Mouse (Mus musculus) kidney, adult 2 months (tissue): ENCODE measurements at regions not wholly inside any gene's neighbourhood (a gene's known extent, or its start where the extent isn't known, plus 50 kb on each side); places are given as distances from the start of the nearest gene placed in this dataset.
"Not testable (repeated sequence)": the region's sequence is repeated elsewhere in the genome, so short reads cannot be mapped to it uniquely, and the experiment has no call there.

ENCODE experiments used
- DNase-seq: peaks from one replicate; pipeline ENCODE4 v3.0.0; 2021
- H3K27ac ChIP-seq: fragments of 200-500 bp; 2 replicates; pipeline ENCODE4 v1.5.1; 2012; ENCODE audit warnings: low read depth, low read length, control low read depth, inconsistent platforms; ENCODE audit not compliant: insufficient read depth
- H3K27me3 ChIP-seq: fragments of 200-500 bp; replicated peaks from 2 replicates; pipeline ENCODE4 v1.6.1; 2012; ENCODE audit warnings: mild to moderate bottlenecking, moderate library complexity, low read length, inconsistent platforms; ENCODE audit not compliant: control insufficient read depth, insufficient read depth
- H3K36me3 ChIP-seq: fragments of 200-500 bp; 2 replicates; pipeline ENCODE4 v1.6.1; 2012; ENCODE audit warnings: mild to moderate bottlenecking, moderate library complexity, low read length, inconsistent platforms; ENCODE audit not compliant: control insufficient read depth, insufficient read depth
- H3K4me1 ChIP-seq: fragments of 200-500 bp; 2 replicates; pipeline ENCODE4 v1.6.1; 2011; ENCODE audit warnings: low read length; ENCODE audit not compliant: control insufficient read depth, insufficient read depth
- H3K4me3 ChIP-seq: fragments of 200-500 bp; 2 replicates; pipeline ENCODE4 v1.5.1; 2011; ENCODE audit warnings: mild to moderate bottlenecking, low read depth, low read length, control low read depth; ENCODE audit not compliant: insufficient read depth
- CTCF ChIP-seq: fragments of 200-500 bp; conservative IDR thresholded peaks from 2 replicates; pipeline ENCODE4 v1.5.1; 2011; ENCODE audit warnings: low read depth, mild to moderate bottlenecking, control low read depth, low read length, moderate library complexity, mixed read lengths; ENCODE audit not compliant: insufficient read depth, insufficient read length
- POLR2A ChIP-seq: fragments of 200-500 bp; IDR thresholded peaks from one replicate; pipeline ENCODE4 v1.6.1; 2011; ENCODE audit warnings: low read depth, low read length, control low read depth
- WGBS: fragments of 180-500 bp; shearing (Covaris S2); methylation state at CpG from one replicate; pipeline ENCODE4 v1.1.7; 2018; 5-methylcytosine and 5-hydroxymethylcytosine counted together

- no peaks in the 10 kb centered on the region for H3K4me1 ChIP-seq
Observed at GRCm38 (mm10) chr15:93053471-93053870, 221.5 kb downstream of the Gxylt1 start.

DNA sequence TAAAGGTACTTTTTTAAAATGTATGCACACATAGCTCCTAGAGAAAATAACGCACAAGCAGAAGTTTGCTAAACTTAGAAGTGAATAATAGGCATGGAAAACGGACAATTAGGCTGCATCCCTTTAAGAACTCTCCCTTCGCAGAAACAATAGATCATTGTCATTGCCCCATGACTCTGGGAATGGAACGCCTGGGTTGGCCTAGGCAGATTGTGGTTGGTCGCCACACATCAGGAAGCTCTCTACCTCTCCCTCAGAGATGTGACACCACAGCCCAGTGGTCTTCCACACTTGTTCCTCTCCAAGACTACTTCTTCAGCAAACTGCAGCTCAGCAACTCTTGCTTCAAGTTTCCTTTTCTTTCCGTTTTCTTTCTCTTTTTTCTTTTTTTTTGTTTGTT is 247.8 kb downstream of the Gxylt1 start:
- H3K4me3 ChIP-seq, result no peak overlapping the region
- WGBS, result 40% methylated on average over 6 of the region's 6 CpGs

More at GRCm38 (mm10) chr15:93053471-93053870, 221.5 kb downstream of the Gxylt1 start:
- H3K4me3 ChIP-seq, result no peak overlapping the region
- no peak overlapping the region for H3K27ac ChIP-seq
- H3K36me3 ChIP-seq, result no peaks in the 10 kb centered on the region
- WGBS, result 83% methylated on average over 3 of the region's 3 CpGs
- no peak for DNase-seq
- TF ChIP-seq CTCF (no peak), POLR2A (no peak)
- H3K27me3 ChIP-seq, result no peaks in the 10 kb centered on the region

DNA sequence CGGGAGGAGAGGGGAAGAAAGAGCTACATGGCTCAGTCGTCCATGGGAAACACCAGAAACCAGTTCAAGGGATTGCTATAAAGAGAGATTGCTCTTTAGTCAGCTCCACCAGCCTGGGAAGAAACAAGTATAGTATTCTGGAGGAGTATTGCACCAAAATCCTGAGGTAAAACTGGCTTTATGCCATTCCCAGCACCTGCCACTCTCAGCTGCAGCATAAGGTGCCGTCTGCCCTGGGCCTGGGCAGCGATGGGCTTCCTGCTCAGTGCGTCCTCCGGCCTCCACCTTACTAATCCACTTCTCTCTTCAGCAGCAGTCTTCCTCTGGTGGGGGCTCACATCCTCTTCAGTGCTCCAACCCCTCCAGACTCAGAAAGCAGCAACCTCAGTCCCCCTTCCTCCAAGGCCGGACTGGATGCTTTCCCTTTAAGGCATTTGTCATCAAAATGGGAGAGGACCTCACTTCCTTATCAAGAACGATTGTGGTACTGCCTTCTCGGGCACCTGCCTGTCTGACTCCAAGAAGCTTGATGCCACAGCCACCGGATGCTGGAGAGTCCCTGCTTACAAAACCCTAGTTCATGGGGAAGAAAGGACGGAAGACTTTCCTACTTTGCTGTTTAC is 248.4 kb downstream of the Gxylt1 start:
- DNase-seq, result no peak
- no peaks in the 10 kb centered on the region for H3K27me3 ChIP-seq
- no peaks in the 10 kb centered on the region for H3K4me1 ChIP-seq
- WGBS, result 60% methylated on average over 11 of the region's 11 CpGs
- no peak for TF ChIP-seq CTCF
- TF ChIP-seq POLR2A, result no peak
- H3K4me3 ChIP-seq, result no peak overlapping the region
- no peaks in the 10 kb centered on the region for H3K36me3 ChIP-seq
- H3K27ac ChIP-seq, result no peak overlapping the region

More for the DNA sequence above, 247.8 kb downstream of the Gxylt1 start:
- Histone ChIP-seq H3K27ac (no peak overlapping the region), H3K36me3 (no peaks in the 10 kb centered on the region), H3K4me1 (no peaks in the 10 kb centered on the region), H3K27me3 (no peaks in the 10 kb centered on the region)
- no peak for DNase-seq
- TF ChIP-seq POLR2A (no peak), CTCF (no peak)

DNA sequence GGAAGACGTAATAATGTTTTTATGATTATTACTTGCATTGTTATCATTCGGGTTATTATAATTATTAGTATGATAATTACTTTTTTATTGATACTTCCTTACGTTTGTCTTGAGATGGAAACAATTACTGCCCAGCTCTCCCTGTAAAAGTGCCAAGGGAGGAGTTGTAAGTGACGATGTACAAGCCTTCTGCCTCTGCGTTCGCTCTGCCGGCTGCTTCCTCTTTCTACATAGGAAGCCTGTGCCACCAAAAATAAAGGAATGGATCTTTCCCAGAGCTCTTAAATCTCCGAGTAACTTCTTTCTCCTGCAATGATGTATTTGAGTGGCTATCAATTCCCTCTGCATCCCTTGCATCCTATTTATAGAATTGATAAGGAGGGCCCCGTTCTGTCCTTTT is 249.2 kb downstream of the Gxylt1 start:
- no peaks in the 10 kb centered on the region for H3K27me3 ChIP-seq
- no peaks in the 10 kb centered on the region for H3K4me1 ChIP-seq
- no peak overlapping the region for H3K4me3 ChIP-seq
- TF ChIP-seq CTCF, result no peak
- TF ChIP-seq POLR2A, result no peak
- no peaks in the 10 kb centered on the region for H3K36me3 ChIP-seq
- WGBS, result 74% methylated on average over 9 of the region's 9 CpGs
- no peak for DNase-seq
- H3K27ac ChIP-seq, result no peak overlapping the region

GRCm38 (mm10) chr15:93024171-93024570 is 250.8 kb downstream of the Gxylt1 start:
- 24% methylated on average over 6 of the region's 6 CpGs for WGBS
- Histone ChIP-seq H3K36me3 (no peaks in the 10 kb centered on the region), H3K27me3 (no peaks in the 10 kb centered on the region), H3K4me3 (no peak overlapping the region), H3K27ac (no peak overlapping the region), H3K4me1 (no peaks in the 10 kb centered on the region)
- no peak for DNase-seq
- TF ChIP-seq POLR2A (no peak), CTCF (no peak)

GRCm38 (mm10) chr15:93011166-93011565 is 263.8 kb downstream of the Gxylt1 start:
- Histone ChIP-seq H3K4me3 (no peak overlapping the region), H3K27me3 (no peaks in the 10 kb centered on the region), H3K36me3 (no peaks in the 10 kb centered on the region), H3K27ac (no peak overlapping the region), H3K4me1 (no peaks in the 10 kb centered on the region)
- TF ChIP-seq POLR2A, result no peak
- TF ChIP-seq CTCF, result no peak
- no peak for DNase-seq
- 76% methylated on average over 5 of the region's 5 CpGs for WGBS

DNA sequence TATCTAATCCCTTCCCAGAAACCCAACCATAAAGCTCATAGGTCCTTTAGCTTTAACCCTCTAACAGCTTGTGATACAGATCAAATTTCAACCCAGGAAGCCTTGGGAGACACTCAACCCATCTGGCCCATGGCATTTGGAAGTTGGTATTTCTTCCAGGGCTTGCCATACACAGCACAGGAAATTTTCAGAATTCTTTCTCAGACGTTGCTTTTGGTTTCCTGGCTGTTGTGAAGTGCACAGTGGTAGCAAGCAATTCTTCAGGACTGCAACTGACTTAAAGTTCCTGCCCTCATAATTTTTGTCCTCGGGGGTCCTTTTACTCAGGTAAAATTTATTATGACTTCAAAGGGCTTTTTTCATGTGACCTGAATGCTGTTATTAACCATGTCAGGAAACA is 264.4 kb downstream of the Gxylt1 start:
- WGBS, result 15% methylated on average over 2 of the region's 2 CpGs

GRCm38 (mm10) chr15:93005751-93006231 is 269.2 kb downstream of the Gxylt1 start:
- Histone ChIP-seq H3K4me1 (no peaks in the 10 kb centered on the region), H3K4me3 (no peak overlapping the region), H3K27ac (no peak overlapping the region), H3K36me3 (no peaks in the 10 kb centered on the region), H3K27me3 (no peaks in the 10 kb centered on the region)
- DNase-seq, result no peak
- WGBS, result 74% methylated on average over 7 of the region's 7 CpGs
- TF ChIP-seq POLR2A, result no peak
- no peak for TF ChIP-seq CTCF

More for the DNA sequence above, 264.4 kb downstream of the Gxylt1 start:
- no peak for TF ChIP-seq CTCF
- TF ChIP-seq POLR2A, result no peak
- Histone ChIP-seq H3K27ac (no peak overlapping the region), H3K4me1 (no peaks in the 10 kb centered on the region), H3K36me3 (no peaks in the 10 kb centered on the region), H3K27me3 (no peaks in the 10 kb centered on the region), H3K4me3 (no peak overlapping the region)
- no peak for DNase-seq

GRCm38 (mm10) chr15:93005186-93005585 is 269.8 kb downstream of the Gxylt1 start:
- not testable (repeated sequence) for H3K36me3 ChIP-seq, H3K4me1 ChIP-seq, H3K27ac ChIP-seq, H3K4me3 ChIP-seq, H3K27me3 ChIP-seq, DNase-seq
- 91% methylated on average over 5 of the region's 5 CpGs for WGBS
